Mouse (Mus musculus): ENCODE data around the gene Pa2g4.

GRCm38 (mm10) chr10:128592797-128593196, 27.0 kb upstream of the Pa2g4 start:
- TF ChIP-seq CTCF (IDR thresholded peaks at IDR 0.05; ENCODE audit: extremely low read depth, insufficient read depth, low read length) (no peak), POLR2A (IDR thresholded peaks at IDR 0.05; ENCODE audit: extremely low read depth, insufficient read depth, low read length) (no peak)
